Mouse (Mus musculus): Measurements from ENCODE around the gene Galntl6. TPM values are rescaled to one million over a fixed set of nuclear protein-coding genes. Genes with fewer than 3 reads are reported as not detected.

Gene Galntl6
- polyA plus RNA-seq, 1 experiment = not detected

- no peaks in the 10 kb centered on the region for H3K36me3 ChIP-seq (ENCODE audit: control insufficient read depth, insufficient read depth, low read length)
- no peaks in the 10 kb centered on the region for H3K4me1 ChIP-seq (ENCODE audit: control insufficient read depth, insufficient read depth, insufficient read length)
- no peak overlapping the region for H3K27ac ChIP-seq (ENCODE audit: insufficient read depth, low read length)
- no peak overlapping the region for H3K4me3 ChIP-seq (ENCODE audit: extremely low read depth, insufficient read depth, insufficient read length)
- TF ChIP-seq POLR2A (IDR thresholded peaks at IDR 0.05; ENCODE audit: low read depth, low read length) = no peak
- no peak for TF ChIP-seq CTCF (IDR thresholded peaks at IDR 0.05; ENCODE audit: extremely low read depth, insufficient read depth, insufficient read length, insufficient replicate concordance)
- no peaks in the 10 kb centered on the region for H3K27me3 ChIP-seq (ENCODE audit: control insufficient read depth, insufficient read depth, low read length)
- 84% methylated on average over 4 of the region's 4 CpGs for WGBS
- DNase-seq (ENCODE audit: low read depth in 1 of 2, low spot score in 2 of 2) = no peak
These were observed 886.9 kb downstream of the Galntl6 start for GRCm38 (mm10) chr8:58025558-58025957.

DNA sequence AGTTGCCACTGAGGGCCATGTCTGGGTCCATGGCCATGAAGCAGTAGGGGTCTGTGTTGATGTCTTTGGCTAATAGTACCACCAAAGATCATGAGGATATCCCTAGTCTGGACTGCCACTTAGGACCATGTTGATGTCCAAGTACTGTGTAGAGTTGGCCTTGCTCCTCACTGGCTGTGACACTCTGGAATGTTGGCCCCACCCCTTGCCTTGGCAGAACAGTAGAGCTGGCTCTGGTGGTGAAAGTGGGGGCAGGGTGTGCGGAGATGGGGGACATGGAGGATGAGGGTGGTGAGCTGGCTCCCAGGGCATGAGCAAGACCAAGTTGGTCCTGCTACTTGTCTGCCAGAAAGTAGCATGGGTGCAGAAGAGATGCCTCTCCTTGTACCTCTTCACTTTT, 887.3 kb downstream of the Galntl6 start:
- TF ChIP-seq POLR2A (IDR thresholded peaks at IDR 0.05; ENCODE audit: low read depth, low read length) = no peak
- no peak for TF ChIP-seq CTCF (IDR thresholded peaks at IDR 0.05; ENCODE audit: extremely low read depth, insufficient read depth, insufficient read length, insufficient replicate concordance)
- Histone ChIP-seq H3K36me3 (ENCODE audit: control insufficient read depth, insufficient read depth, low read length) (no peaks in the 10 kb centered on the region), H3K27ac (ENCODE audit: insufficient read depth, low read length) (no peak overlapping the region), H3K27me3 (ENCODE audit: control insufficient read depth, insufficient read depth, low read length) (no peaks in the 10 kb centered on the region), H3K4me1 (ENCODE audit: control insufficient read depth, insufficient read depth, insufficient read length) (no peaks in the 10 kb centered on the region), H3K4me3 (ENCODE audit: extremely low read depth, insufficient read depth, insufficient read length) (no peak overlapping the region)
- WGBS = 73% methylated on average over 1 of the region's 1 CpGs
- no peak for DNase-seq (ENCODE audit: low read depth in 1 of 2, low spot score in 2 of 2)

DNA sequence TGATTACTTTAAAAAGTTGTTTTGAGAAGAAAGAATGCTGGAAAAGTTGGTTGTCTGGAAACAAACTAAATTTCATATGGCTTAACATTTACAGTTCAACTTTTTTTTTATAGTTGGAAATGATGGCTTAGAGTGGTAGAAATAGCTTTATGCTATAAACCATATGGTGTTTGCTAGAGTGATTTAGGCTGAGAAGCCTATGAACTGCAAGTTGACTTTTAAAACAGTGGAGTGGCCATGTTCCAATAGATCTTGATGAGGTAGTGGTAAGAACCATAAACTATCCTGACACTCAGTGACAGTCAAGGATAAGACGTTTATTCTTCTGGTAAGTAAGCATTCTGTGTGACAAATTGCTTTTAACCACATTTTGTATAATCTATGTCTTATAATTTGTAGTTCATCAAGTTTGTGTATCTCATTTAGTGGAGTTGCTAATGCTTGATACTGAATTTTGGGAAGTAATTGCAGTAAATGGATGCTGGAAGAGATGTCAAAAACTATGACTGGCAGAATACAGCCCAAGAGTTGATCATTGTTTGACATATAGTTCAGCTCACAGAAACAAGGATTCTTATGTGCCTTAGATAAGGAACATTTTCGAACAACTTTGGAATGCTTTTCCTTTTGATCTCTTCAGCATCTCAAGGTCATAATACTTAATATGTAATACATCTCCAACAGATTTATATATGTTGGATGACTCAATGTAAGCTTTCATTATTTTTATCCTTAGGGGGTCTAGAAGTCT, 888.8 kb downstream of the Galntl6 start:
- no peaks in the 10 kb centered on the region for H3K4me1 ChIP-seq (ENCODE audit: control insufficient read depth, insufficient read depth, insufficient read length)

GRCm38 (mm10) chr8:57989428-57990171, 922.8 kb downstream of the Galntl6 start:
- 81% methylated on average over 1 of the region's 1 CpGs for WGBS
- TF ChIP-seq POLR2A (IDR thresholded peaks at IDR 0.05; ENCODE audit: low read depth, low read length) (no peak), CTCF (IDR thresholded peaks at IDR 0.05; ENCODE audit: extremely low read depth, insufficient read depth, insufficient read length, insufficient replicate concordance) (no peak)
- no peak for DNase-seq (ENCODE audit: low read depth in 1 of 2, low spot score in 2 of 2)
- no peaks in the 10 kb centered on the region for H3K4me1 ChIP-seq (ENCODE audit: control insufficient read depth, insufficient read depth, insufficient read length)
- no peak overlapping the region for H3K4me3 ChIP-seq (ENCODE audit: extremely low read depth, insufficient read depth, insufficient read length)
- H3K27ac ChIP-seq (ENCODE audit: insufficient read depth, low read length) = no peak overlapping the region
- H3K36me3 ChIP-seq (ENCODE audit: control insufficient read depth, insufficient read depth, low read length) = no peaks in the 10 kb centered on the region
- H3K27me3 ChIP-seq (ENCODE audit: control insufficient read depth, insufficient read depth, low read length) = no peaks in the 10 kb centered on the region

More for the DNA sequence above, 888.8 kb downstream of the Galntl6 start:
- H3K27me3 ChIP-seq (ENCODE audit: control insufficient read depth, insufficient read depth, low read length) = no peaks in the 10 kb centered on the region
- WGBS = 64% methylated on average over 2 of the region's 2 CpGs
- TF ChIP-seq POLR2A (IDR thresholded peaks at IDR 0.05; ENCODE audit: low read depth, low read length) = no peak
- no peak for TF ChIP-seq CTCF (IDR thresholded peaks at IDR 0.05; ENCODE audit: extremely low read depth, insufficient read depth, insufficient read length, insufficient replicate concordance)
- no peak for DNase-seq (ENCODE audit: low read depth in 1 of 2, low spot score in 2 of 2)
- H3K36me3 ChIP-seq (ENCODE audit: control insufficient read depth, insufficient read depth, low read length) = no peaks in the 10 kb centered on the region
- H3K4me3 ChIP-seq (ENCODE audit: extremely low read depth, insufficient read depth, insufficient read length) = no peak overlapping the region
- no peak overlapping the region for H3K27ac ChIP-seq (ENCODE audit: insufficient read depth, low read length)

DNA sequence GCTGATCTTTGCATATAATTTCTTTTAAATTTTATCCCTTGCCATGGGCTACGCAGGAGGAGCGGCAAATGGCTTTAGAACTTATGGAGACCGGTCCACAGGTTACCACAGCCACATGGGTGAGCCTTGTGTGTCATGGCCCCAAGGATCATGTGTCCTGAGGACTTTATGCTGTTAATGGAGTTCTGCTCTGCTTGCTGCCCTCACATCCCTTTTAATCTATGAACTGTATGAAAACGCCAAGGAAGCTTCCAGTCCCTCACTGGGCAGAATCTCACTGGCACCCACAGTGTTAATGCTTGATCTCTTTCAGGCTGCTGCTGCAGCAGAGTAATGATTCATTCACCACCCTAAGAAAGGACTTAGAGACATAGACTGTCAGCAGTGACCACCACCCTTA, 935.1 kb downstream of the Galntl6 start:
- Histone ChIP-seq H3K4me3 (ENCODE audit: extremely low read depth, insufficient read depth, insufficient read length) (no peak overlapping the region), H3K4me1 (ENCODE audit: control insufficient read depth, insufficient read depth, insufficient read length) (no peaks in the 10 kb centered on the region), H3K36me3 (ENCODE audit: control insufficient read depth, insufficient read depth, low read length) (no peaks in the 10 kb centered on the region), H3K27me3 (ENCODE audit: control insufficient read depth, insufficient read depth, low read length) (no peaks in the 10 kb centered on the region), H3K27ac (ENCODE audit: insufficient read depth, low read length) (no peak overlapping the region)
- TF ChIP-seq CTCF (IDR thresholded peaks at IDR 0.05; ENCODE audit: extremely low read depth, insufficient read depth, insufficient read length, insufficient replicate concordance) (no peak), POLR2A (IDR thresholded peaks at IDR 0.05; ENCODE audit: low read depth, low read length) (no peak)
- 90% methylated on average over 4 of the region's 4 CpGs for WGBS
- no peak for DNase-seq (ENCODE audit: low read depth in 1 of 2, low spot score in 2 of 2)

- TF ChIP-seq POLR2A (IDR thresholded peaks at IDR 0.05; ENCODE audit: low read depth, low read length) (no peak), CTCF (IDR thresholded peaks at IDR 0.05; ENCODE audit: extremely low read depth, insufficient read depth, insufficient read length, insufficient replicate concordance) (no peak)
These were observed 938.3 kb downstream of the Galntl6 start for GRCm38 (mm10) chr8:57974093-57974492.

DNA sequence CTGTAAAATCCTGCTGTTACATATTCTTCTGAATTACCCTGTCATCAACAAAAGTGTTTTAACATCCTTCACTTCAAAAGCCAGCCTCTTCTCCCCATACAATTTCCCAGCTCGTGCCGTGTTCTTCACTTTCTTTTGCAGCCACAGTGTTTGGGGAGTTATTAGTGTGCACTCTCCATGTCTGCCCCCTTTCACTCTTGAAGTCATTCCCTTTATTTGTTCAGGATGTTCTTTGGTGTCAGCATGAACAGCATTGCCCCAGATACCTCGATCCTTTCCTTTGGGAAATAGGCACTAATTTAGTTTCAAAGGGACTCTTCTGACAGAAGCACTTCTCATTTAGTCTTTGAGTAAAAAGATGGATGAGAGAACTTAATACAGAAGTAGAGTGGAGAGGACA, 939.6 kb downstream of the Galntl6 start:
- WGBS = 74% methylated on average over 3 of the region's 3 CpGs
- DNase-seq (ENCODE audit: low read depth in 1 of 2, low spot score in 2 of 2) = no peak

More at GRCm38 (mm10) chr8:57974093-57974492, 938.3 kb downstream of the Galntl6 start:
- H3K4me1 ChIP-seq (ENCODE audit: control insufficient read depth, insufficient read depth, insufficient read length) = no peaks in the 10 kb centered on the region
- H3K27me3 ChIP-seq (ENCODE audit: control insufficient read depth, insufficient read depth, low read length) = no peaks in the 10 kb centered on the region
- DNase-seq (ENCODE audit: low read depth in 1 of 2, low spot score in 2 of 2) = no peak
- 42% methylated on average over 2 of the region's 2 CpGs for WGBS
- H3K36me3 ChIP-seq (ENCODE audit: control insufficient read depth, insufficient read depth, low read length) = no peaks in the 10 kb centered on the region
- H3K4me3 ChIP-seq (ENCODE audit: extremely low read depth, insufficient read depth, insufficient read length) = no peak overlapping the region
- no peak overlapping the region for H3K27ac ChIP-seq (ENCODE audit: insufficient read depth, low read length)

More for the DNA sequence above, 939.6 kb downstream of the Galntl6 start:
- no peak overlapping the region for H3K4me3 ChIP-seq (ENCODE audit: extremely low read depth, insufficient read depth, insufficient read length)
- no peaks in the 10 kb centered on the region for H3K27me3 ChIP-seq (ENCODE audit: control insufficient read depth, insufficient read depth, low read length)
- TF ChIP-seq POLR2A (IDR thresholded peaks at IDR 0.05; ENCODE audit: low read depth, low read length) (no peak), CTCF (IDR thresholded peaks at IDR 0.05; ENCODE audit: extremely low read depth, insufficient read depth, insufficient read length, insufficient replicate concordance) (no peak)
- H3K36me3 ChIP-seq (ENCODE audit: control insufficient read depth, insufficient read depth, low read length) = no peaks in the 10 kb centered on the region
- H3K4me1 ChIP-seq (ENCODE audit: control insufficient read depth, insufficient read depth, insufficient read length) = no peaks in the 10 kb centered on the region
- H3K27ac ChIP-seq (ENCODE audit: insufficient read depth, low read length) = no peak overlapping the region
